Mouse (Mus musculus) left cerebral cortex, adult 11 months (tissue): ENCODE results near the gene Snx29.

Experiments
- DNase-seq: peaks from one replicate; pipeline ENCODE4 v3.0.0; 2022; ENCODE audit warnings: low spot score

Gene Snx29

DNA sequence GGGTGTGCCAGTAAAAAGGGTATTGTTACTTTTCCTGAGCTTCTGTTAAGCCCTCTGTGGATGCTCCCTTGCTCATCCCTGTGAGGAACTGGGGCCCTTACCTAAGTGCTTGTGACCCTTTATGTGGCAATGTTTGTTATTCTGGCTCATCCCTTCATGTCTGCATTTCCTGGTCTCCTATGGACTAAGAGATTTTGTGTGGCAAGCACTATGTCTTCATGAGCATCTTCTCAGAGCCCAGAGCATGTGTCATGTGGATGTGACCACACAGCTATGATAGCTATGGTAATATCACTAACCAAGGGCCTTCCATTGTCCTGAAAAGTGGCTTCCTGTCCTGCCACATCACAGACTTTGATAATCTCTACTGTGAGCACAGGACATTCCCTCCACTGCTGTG lies 315.1 kb downstream of the Snx29 start:
- no peak for DNase-seq

DNA sequence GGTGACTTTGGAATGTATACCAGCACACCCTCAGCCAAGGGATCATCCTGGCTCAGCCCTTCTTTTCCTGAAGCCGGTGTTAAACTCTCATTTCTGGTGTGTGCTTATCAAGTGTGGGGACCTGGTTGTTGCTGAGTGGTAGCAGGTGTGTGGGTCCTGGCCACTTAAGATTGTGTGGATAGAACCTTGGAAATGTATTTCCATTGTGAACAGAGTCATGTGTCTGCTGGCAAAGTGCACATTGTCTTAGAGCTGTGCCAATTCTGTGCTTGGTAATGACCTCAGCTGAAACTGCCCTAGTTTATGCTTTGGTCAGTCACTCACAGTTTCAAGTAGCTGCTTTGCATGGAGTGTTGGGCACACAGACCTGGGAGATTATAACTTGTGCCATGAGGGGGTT lies 316.0 kb downstream of the Snx29 start:
- no peak for DNase-seq

DNA sequence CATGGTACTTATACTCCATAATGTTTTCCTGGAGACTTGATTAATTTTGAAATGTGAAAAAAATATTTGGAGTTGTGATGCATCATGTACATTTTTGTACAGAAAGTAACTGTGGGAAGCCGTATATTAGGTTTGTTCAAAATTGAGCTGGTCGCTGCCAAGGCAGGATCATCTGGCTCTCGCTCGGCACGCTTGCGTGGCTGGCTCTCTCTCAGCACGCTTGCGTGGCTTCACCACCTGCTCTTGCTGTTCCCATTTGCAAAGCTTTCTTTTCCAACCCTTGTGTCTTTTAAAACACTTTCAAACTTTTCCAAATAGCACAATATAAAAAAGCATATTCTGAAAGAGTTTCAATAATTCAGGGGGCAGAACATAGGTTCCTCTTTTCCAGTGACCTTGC lies 317.2 kb downstream of the Snx29 start:
- DNase-seq: no peak

DNA sequence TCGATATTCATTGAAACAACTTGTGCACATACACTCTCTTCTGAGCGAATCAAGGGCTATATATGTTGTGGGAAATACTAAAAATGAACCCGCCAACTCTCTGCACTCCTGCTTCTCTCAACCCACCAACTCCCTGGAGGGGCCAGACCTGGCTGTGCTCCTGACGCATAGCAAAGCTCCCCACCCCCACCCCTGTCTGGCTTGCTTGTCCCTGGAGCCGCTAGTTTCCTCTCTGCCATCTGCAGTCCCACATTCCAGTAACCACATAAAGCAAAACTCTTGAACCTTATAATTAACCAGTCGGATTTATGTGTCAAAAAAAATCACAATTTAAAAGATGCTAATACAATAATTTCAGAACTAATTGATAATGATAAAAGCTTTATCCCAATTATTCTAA lies 320.9 kb downstream of the Snx29 start:
- no peak for DNase-seq

DNA sequence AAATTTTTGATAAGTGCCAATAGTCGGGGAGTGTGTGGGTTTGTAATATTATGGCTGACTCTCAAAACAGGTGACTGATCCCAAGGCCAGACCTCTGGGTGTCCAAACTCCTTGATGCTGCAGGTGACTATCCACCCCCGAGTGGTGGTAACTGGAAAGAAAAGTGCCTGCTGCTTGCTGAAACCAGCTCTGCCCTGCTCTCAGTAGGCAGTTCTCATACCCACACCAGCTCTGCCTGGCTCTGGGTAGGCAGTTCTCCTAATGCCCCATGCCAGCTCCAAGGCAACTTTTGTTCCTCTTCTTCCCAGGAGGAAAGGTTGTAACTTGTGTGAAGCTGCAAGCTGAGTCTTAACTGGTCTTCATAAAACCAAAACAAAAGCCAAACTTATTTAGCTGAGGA lies 321.7 kb downstream of the Snx29 start:
- DNase-seq: no peak

DNA sequence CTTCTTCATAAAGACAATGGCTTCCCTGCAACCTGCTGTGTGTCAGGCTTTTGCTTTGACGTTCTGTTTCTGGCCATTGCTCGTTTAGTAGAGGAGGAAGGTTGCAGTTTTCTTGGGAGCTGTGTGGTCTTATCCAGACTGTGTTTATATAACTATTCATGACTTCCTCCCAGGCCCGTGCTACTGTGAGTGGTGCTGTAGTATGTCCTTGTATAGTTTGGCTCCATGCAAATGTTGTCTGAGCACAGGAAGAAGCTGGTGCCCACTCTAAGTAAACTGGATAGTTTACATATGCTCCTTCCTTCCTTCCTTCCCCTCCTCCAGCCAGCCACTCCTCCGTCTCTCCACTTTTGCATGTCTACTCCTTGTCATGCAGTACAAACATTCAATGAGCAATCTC lies 323.0 kb downstream of the Snx29 start:
- DNase-seq: no peak

DNA sequence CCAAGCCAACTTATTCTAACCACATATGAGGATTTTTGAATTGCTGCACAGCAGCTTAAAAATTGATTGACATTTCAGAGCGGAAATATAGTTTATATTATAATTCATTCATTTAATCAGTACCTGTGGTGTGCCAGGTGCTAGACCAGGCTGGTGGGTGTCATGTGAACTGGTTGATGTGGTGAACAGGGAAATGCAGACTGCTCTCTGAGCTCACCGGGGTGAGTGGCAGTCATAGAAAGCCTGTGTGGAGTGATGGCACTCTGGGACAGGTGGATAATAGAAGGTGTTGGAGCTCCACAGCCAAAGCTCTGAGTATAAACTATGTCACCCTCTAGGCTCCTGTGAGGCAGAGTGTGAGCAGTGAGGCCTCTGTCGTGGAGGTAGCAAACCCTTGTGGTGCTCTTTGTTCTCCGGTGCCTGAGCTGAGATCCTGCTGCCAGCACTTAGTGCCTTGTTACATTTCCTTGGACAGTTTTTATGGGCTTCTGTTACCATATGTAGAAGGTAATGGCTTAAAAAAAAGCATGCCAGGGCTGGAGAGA lies 324.1 kb downstream of the Snx29 start:
- no peak for DNase-seq

GRCm38 (mm10) chr16:11648169-11648688 lies 325.5 kb downstream of the Snx29 start:
- no peak for DNase-seq

DNA sequence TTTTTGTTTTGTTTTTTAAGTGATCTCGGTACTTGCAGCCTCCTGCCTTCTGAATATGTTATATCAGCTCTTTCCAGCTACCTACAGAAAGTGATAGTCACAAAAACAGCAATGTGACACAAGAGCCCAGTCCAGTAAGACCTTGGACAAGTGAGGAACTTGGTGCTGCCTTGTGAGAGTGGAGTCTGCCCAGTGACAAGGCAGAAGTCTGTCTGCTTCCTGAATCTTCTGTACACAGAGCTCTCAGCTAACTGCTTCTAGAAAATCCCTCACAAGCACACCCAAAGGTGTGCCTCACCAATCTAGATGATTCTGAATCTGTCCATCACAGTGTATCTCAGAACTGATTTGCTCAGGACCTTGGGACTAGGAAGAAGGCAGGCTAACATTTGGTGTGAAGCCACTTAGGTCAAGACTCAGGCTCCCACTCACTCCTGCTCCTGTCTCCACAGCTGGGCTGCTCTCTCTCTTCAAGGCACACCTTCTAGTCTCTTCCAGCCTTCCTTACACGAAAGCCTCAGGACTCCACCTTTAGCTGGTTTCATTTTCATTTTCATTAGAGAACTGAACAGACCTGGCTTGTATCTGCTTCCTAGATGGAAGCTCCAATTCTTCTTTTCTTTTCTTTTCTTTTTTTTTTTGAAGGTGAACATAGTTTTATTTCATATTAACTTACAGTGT lies 330.1 kb downstream of the Snx29 start:
- DNase-seq: no peak

GRCm38 (mm10) chr16:11655893-11656292 lies 333.2 kb downstream of the Snx29 start:
- DNase-seq: no peak

DNA sequence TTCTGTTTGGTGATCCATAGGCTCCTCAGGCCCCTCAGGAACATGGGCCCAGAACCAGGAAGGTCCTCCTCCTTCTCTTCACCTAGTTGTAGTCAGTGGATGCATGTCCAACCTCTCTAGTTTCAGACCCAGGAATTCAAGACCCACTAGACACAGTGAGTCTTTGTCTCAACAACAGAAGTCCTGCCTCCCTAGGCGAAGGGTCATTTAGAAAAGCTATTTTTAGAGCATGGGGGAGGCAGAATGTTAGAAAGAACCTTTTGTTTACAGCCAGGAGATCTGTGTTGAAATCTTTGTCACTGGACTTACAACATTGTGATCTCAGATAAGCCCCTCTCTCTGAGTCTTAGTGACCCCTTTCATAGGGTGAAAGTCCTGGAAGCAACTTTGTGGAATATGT lies 334.4 kb downstream of the Snx29 start:
- DNase-seq: no peak

GRCm38 (mm10) chr16:11659111-11659720 lies 336.5 kb downstream of the Snx29 start:
- DNase-seq: no peak

DNA sequence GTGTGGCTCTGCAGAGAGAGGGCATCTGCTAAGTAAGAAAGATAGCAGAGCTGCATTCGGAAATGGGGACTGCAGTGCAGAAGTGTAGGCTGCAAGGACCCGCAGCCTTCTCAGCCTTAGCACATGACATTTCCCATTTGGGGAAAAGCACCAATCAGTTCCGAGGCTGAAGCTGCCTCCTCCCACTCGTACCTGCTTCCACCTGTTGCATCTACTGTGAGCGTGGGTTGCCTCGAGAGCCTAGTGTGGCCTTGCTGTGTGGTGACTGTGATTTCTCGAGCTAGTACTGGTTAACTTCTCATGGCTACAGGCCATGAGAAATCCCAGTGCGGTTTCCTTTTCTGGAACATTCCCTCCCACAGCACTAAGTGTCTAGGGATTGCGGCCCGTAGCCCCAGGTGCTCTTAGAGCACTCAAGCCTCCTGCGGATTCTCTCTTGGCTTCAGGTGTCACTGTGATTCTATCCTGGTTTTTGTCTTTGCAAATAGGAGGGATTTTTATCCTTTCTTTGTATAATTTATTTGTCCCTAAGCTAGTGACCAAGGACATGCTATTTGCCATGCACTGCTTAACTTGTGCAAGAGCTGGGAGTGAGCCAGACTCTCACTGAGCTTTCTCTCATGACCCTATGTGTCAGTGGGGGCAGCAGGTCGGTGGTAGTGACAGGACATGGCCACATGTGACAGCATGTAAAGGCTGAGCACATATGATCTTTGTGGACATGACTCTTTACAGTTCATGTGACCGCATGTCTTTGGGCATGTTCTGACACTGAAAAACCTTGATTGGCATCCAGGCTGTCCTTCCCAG lies 342.4 kb downstream of the Snx29 start:
- no peak for DNase-seq

DNA sequence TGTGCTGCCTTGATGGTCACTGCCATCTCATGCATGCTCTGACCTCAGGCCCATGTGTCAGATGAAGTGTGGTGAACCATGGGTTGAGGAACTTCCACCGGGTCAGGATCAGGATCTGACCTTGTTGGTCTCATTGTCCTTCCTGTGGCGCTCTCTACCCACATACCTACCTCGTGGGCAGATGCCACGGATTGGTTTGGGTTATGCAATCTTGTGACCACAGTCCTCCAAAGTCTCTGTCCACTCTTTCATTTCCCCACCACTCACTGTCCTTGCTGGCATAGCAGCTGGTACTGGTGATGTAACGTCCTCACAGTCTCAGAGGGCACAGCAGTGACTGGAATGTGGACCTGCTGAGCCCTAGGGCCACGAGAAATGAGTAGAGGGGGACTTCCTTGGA lies 343.2 kb downstream of the Snx29 start:
- DNase-seq: no peak

DNA sequence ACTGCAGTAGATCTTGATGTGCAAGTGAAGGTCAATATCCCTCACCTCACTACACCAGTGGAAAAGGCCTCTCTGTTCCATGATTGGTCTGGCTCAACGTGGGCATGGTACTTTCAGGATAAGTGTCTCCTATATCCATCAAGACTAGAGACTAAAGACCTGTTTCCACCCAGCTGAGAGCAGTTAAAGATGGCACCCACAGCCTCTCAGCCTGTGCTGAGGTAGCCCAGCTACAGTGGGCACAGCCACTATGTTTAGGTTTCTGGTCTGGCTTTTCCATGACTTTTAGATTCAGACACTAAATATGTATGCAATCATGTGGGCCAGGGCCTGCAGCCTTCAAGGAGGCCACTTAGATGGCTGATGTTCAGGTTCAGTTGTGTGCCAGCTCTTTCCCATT lies 345.7 kb downstream of the Snx29 start:
- DNase-seq: no peak

DNA sequence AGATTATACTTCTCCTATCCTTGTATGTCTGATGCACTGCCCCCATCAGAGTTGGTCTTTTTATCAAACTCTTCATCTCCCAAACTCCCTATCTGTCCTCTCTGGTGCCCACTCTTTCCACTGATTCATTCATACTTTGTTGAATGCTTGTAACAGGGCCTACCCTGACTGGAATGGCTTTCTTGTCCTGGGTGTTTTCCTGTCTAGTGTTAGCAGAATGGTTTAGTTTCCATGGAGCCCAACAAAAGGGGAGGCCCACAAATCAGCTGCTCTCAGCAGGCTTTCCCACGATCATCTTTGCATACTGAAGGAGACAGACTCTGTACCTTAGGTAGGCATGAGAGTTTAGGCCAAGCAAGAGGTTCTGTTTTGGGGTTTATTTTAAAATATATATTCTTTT lies 346.2 kb downstream of the Snx29 start:
- DNase-seq: no peak

- DNase-seq: no peak
These were observed 347.7 kb downstream of the Snx29 start for GRCm38 (mm10) chr16:11670251-11670970.

GRCm38 (mm10) chr16:11670971-11671310 lies 348.2 kb downstream of the Snx29 start:
- DNase-seq: no peak

DNA sequence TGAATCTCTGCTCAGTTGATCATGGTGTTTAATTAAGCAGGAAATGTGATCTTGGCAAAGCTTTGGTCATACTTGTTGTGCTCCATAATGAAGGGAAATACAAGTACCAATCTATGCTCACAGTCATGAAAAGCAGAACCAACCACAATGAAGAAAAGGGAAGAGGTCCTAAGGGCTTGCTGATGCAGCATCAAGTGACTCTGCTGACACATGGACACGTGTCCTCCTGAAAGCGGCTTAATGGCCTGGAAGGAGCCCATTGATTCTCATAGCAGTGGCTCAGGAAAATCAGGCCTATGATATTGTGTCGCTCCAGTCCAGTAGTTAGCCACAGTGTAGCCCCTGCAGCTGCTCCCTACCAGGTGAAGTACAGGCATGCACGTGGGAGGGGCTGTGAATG lies 353.3 kb downstream of the Snx29 start:
- no peak for DNase-seq

DNA sequence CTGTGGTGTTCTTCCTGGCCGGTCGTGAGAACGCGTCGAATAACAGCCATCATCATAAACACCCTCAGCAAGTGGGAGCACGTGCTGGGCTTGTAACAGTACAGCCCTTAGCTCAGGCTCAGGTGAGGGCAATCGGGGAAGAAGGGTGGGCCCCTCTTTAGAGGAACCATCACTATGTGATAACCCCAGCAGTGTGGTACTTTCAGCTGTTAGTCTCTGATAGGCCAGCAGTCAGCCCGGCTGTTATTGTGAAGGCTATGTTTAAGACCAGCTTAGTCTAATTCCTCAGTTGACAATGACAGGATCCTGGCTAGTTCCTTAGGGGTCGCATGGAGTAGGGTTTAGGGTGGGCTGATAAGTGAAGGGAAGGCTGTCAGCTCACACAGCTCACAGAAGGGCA lies 362.6 kb downstream of the Snx29 start:
- DNase-seq: no peak

- no peak for DNase-seq
These were observed 363.1 kb downstream of the Snx29 start for GRCm38 (mm10) chr16:11685735-11686340.

DNA sequence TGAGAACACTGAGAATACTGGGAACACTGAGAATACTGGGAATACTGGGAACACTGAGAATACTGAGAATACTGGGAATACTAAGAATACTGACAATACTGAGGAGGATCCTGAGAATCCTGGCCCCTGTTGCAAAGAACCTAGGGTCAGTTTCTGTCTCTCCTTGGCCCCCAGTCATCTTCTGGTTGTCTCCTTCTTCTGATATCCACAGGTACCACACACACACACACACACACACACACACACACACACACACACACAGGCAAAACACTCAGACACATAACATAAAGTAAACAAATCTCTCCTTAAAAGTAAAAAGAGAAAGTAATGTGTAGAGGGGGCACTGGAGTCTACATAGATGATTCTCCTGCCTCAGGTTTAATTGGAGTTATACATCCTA lies 365.1 kb downstream of the Snx29 start:
- no peak for DNase-seq
